Mouse (Mus musculus): Measurements from ENCODE around the gene Lrrc7.

Lrrc7 gene

GRCm38 (mm10) chr3:158365801-158366200 lies 196.2 kb downstream of the Lrrc7 start:
- DNase-seq (ENCODE audit: low read depth, low spot score) = no peak

- no peak for DNase-seq (ENCODE audit: low read depth, low spot score)
Observed at GRCm38 (mm10) chr3:158362091-158362490, 199.9 kb downstream of the Lrrc7 start.

GRCm38 (mm10) chr3:158356706-158357105 lies 205.3 kb downstream of the Lrrc7 start:
- DNase-seq (ENCODE audit: low read depth, low spot score) = no peak

DNA sequence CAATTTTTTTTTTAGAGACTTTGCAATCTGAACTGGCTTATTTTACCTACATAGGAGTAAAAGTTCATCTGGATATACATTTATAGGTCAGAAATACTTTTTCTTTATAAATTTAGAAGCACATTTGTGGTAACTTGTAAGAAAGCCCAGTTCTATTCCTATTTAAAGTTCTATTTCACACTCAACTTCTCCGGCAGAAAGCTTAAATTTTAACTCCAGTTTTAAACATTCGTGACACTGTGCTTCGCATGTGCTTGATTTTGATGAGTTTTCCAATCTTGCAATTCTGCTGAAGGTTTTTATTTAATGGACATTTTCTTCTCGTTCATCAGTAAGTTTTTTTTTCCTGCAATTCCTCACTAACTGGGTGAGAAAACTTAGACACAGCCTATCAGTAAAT lies 205.8 kb downstream of the Lrrc7 start:
- DNase-seq (ENCODE audit: low read depth, low spot score) = no peak

DNA sequence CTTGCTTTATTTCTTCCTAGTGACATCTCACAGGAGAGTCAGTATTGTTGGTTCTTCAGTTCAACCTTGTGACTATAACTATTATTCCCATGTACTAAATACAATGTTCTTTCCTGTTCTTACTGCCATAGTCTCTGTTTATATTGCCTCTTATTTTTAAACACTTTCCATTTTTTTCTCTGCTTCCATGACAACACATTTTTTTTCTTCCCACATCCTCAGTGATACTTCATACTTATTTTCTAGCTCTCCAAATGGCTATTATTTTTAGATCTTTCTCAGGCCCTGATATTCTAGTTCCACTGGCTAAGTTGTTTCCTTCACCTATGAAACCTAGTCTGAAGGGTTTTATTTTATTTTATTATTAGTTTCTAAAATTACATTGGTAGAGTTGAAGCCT lies 221.2 kb downstream of the Lrrc7 start:
- DNase-seq (ENCODE audit: low read depth, low spot score) = no peak

DNA sequence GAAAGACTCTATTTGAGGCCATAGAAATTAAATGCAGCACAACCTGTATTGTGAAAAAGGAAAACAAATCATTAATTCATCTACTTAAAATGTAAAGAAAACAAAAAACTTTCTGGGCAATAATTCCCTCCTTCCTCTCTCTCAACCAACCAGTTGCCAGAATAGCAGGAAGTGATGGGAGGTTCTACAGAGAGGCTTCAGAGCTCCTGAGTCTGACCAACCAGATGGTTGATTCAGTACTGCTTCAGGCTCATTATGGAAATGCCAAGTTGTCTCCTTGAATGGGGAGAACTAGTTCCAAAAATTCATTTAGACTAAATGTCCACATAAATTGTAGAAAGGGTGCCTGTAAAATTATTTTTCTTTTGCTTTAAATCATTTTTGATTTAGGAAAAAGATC lies 231.9 kb downstream of the Lrrc7 start:
- DNase-seq (ENCODE audit: low read depth, low spot score) = no peak

GRCm38 (mm10) chr3:158310391-158310790 lies 251.6 kb downstream of the Lrrc7 start:
- no peak for DNase-seq (ENCODE audit: low read depth, low spot score)

DNA sequence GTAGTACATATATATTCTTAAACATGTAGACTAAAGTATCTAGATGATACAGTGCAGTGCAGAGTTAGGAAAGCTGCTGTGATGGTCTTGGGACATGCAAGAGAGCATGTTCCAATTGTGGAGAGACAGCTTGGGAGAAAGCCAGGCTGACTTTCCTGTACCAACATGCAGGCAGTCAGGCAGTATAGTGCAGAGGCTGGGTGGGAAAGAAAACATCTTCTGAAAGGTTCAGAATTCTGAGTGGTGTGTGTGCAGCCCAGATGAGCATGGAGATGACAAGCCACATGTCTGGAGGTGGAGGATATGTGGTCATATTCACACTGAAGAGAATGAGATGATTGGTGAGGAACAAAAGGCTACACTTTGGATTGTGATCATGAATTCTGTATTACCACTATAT lies 254.6 kb downstream of the Lrrc7 start:
- no peak for DNase-seq (ENCODE audit: low read depth, low spot score)

- DNase-seq (ENCODE audit: low read depth, low spot score) = no peak
Observed at GRCm38 (mm10) chr3:158298732-158299131, 263.3 kb downstream of the Lrrc7 start.

- DNase-seq (ENCODE audit: low read depth, low spot score) = no peak
Observed at GRCm38 (mm10) chr3:158295041-158295440, 267.0 kb downstream of the Lrrc7 start.

GRCm38 (mm10) chr3:158284431-158284830 lies 277.6 kb downstream of the Lrrc7 start:
- no peak for DNase-seq (ENCODE audit: low read depth, low spot score)

- no peak for DNase-seq (ENCODE audit: low read depth, low spot score)
Observed at GRCm38 (mm10) chr3:158278631-158279030, 283.4 kb downstream of the Lrrc7 start.

DNA sequence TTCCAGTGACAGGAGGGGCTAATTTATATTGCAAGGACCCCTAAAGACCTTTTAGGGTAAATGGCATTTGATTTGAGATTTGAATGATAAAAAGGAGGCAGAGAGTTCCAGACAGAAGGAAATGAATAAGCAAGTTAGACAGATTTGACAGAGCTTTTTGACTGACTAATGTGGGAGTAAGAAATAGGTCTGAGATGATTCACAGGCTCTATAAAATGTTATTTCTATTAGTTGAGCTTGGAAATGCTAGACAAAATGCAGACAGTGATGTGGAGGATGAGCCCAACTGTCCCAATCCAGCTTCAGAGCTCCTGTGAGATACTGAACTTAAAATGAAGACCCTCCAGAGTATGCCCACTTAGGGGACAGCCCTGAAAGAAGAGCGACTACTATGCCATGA lies 289.3 kb downstream of the Lrrc7 start:
- DNase-seq (ENCODE audit: low read depth, low spot score) = no peak

- DNase-seq (ENCODE audit: low read depth, low spot score) = no peak
Observed at GRCm38 (mm10) chr3:158270887-158271286, 291.1 kb downstream of the Lrrc7 start.

DNA sequence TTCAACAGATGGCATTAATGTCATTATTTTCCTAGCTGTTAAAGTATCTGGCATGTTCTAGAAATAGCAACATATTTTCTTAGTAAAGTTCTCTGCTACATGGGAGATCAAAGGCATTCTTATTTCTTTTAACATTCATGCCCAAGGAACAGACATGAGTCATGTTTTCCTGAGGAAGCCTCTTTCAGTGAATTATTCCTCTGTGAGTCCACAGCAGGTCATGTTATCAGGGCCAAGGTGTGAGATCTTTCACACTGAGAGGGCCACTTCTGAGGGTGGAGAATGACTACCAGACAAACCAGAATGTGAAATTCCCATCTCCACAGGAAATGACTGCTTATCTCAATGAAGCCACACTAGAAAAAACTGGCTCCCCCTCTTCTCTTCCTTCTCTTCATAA lies 309.4 kb downstream of the Lrrc7 start:
- DNase-seq (ENCODE audit: low read depth, low spot score) = no peak

DNA sequence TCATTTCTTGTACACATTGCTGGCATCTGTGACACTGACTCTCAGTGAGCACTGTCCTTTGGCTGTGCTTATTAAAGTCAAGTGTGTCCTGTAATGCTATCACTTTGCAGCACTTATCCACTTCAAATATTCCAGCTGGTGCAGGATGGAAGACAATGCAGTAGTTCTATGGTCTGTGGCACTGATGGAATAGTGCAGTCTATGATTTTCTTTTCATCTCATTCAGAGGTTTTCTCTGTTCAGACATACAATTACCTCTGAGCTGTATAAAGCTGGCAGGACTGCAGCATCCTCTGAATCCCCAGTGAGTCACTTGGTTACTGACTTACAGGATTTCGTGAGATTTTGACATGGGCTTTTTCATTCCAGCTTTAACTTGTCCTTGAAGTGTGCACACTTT lies 314.3 kb downstream of the Lrrc7 start:
- no peak for DNase-seq (ENCODE audit: low read depth, low spot score)

DNA sequence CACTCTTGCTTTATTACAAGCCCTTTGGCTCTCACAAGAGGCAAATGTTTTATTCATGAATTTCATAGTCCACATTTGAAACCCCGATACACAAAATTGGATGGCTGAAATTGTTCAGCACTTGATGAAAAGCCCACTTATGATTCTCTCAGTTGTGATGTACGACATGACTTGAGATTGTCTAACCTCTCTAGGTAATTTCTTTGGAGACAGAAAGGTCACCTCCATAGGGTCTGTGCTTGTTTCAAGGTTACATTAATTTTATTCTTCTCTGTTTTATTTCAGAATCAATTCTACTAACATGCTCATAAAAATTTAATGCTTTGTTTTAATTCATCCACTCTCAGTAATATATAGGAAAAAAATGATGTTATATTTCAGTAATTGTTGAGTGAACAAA lies 351.4 kb downstream of the Lrrc7 start:
- no peak for DNase-seq (ENCODE audit: low read depth, low spot score)

GRCm38 (mm10) chr3:158210026-158210425 lies 352.0 kb downstream of the Lrrc7 start:
- peak; percentile 10 for DNase-seq (ENCODE audit: low read depth, low spot score)

DNA sequence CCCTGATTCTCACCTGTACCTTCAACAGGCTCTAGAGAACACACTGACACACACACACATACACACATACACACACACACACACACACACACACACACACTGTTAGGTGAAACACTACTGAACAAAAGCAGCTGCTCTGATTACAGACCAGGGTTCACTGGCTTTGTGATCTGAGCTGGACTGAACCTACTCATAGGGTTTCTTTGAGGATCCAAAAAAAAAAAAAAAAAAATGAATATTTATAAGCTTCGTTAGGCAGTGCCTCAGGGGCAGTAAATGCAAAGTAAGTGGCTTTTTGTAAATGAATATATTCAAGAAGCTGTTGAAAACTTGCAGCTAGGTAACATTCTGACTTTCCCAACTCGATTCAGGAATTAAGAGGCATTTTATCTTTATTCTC lies 354.2 kb downstream of the Lrrc7 start:
- DNase-seq (ENCODE audit: low read depth, low spot score) = no peak

DNA sequence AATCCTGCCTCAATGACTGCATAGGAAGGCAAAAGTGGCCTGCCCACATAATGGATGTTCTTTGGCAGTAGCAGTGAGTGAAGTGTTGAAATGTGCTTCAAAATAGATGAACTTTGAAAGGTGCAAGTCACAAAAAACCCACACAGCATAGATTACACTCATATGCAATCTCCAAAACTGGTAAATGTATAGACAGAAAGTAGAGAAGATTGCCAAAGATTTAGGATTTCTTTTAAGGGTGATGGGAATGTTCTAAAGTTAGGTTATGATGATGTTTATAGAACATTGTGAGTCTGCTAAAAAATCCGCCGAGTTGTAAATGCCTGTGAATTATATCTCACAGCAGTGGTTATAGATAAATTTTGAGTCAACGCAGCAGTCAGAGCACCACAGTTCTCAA lies 359.2 kb downstream of the Lrrc7 start:
- no peak for DNase-seq (ENCODE audit: low read depth, low spot score)

DNA sequence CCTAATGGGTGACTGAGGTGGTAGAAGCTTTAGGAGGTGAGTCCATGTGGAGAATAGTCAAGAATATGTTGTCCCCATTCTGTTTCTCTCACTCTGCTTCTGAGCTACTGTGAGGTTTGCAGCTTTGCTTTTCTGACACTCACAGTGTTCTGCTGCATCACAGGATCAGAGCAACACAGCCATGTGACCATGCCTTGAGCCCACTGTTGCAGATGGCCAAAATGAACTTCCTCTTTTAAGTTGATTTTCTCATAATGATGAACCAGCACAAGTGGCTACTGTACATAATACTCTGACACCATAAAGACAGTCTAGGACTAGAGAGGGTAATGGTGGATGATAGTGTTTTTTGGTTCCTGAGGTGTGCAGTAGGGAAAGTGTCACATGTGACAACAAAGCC lies 366.6 kb downstream of the Lrrc7 start:
- no peak for DNase-seq (ENCODE audit: low read depth, low spot score)

DNA sequence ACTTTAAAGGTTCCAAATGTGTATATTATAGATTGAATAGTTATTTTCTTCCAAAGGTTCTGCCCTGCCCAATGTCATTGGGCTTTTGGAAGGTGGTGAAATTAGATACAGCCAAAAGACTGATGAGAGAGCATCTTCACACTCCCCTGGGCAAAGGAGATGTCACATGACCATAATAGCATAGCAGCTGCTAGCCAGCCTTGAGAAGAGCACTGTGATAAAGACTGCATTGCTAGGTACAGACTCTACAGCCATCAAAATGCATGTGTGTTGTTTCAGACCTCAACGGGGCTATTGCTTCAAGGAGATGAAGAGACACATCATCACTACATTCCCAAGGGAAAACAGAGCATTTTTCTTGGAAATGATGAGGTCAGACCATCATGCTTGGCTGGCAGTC lies 368.8 kb downstream of the Lrrc7 start:
- DNase-seq (ENCODE audit: low read depth, low spot score) = no peak

- DNase-seq (ENCODE audit: low read depth, low spot score) = no peak
Observed at GRCm38 (mm10) chr3:158174880-158175735, 386.9 kb downstream of the Lrrc7 start.

DNA sequence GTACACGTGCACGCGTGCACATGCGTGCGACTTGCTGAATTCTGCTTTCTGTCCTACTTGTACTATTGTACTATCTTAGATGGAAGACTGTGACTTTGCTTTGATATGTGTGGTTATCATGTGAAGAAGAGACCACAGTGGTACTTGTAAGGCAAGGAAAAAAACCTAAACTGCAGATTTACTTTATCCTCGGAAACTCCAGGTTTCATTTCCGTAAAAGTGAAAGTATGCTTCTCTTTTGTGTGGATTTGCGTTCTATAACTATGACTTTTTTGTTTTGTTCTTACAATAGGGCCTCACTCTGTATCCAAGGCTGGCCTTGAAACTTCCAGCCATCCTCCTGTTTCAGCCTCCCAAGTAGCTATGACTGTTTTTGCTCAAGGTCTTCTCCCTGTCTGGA lies 392.8 kb downstream of the Lrrc7 start:
- DNase-seq (ENCODE audit: low read depth, low spot score) = no peak
